Mouse (Mus musculus) hindbrain, embryonic 13.5 days (tissue): ENCODE results near the gene Ppfibp2. TPM values are rescaled to one million over a fixed set of nuclear protein-coding genes. Genes with fewer than 3 reads are reported as not detected.
A peak's percentile ranks its signal among the peaks of the same experiment; 100 is the strongest.

ENCODE experiments used
- ATAC-seq: fragments of 200-750 bp; cut with Nextera tagmentation; 2 replicates; pipeline ENCODE4 v1.8.0; 2017; ENCODE audit warnings: moderate TSS enrichment; ENCODE audit not compliant: low FRiP score
- H3K27ac ChIP-seq: fragments of 300-500 bp; sonication (generic); 2 replicates; pipeline ENCODE4 v1.5.1; 2015; ENCODE audit warnings: inconsistent platforms, mild to moderate bottlenecking, moderate library complexity
- H3K27me3 ChIP-seq: fragments of 300-500 bp; sonication (generic); 2 replicates; pipeline ENCODE4 v1.6.1; 2015; ENCODE audit warnings: mild to moderate bottlenecking, inconsistent platforms
- H3K36me3 ChIP-seq: fragments of 300-500 bp; sonication (generic); 2 replicates; pipeline ENCODE4 v1.6.1; 2015; ENCODE audit warnings: mild to moderate bottlenecking, inconsistent platforms
- H3K4me1 ChIP-seq: fragments of 300-500 bp; sonication (generic); replicated peaks from 2 replicates; pipeline ENCODE4 v1.6.1; 2015; ENCODE audit warnings: inconsistent platforms
- H3K4me2 ChIP-seq: fragments of 300-500 bp; sonication (generic); 2 replicates; pipeline ENCODE4 v1.6.1; 2015; ENCODE audit warnings: inconsistent platforms, mild to moderate bottlenecking, moderate library complexity
- H3K4me3 ChIP-seq: fragments of 300-500 bp; sonication (generic); 2 replicates; pipeline ENCODE4 v1.5.1; 2015; ENCODE audit warnings: mild to moderate bottlenecking, inconsistent platforms
- H3K9ac ChIP-seq: fragments of 300-500 bp; sonication (generic); 2 replicates; pipeline ENCODE4 v1.6.1; 2015; ENCODE audit warnings: mild to moderate bottlenecking, inconsistent platforms
- H3K9me3 ChIP-seq: fragments of 300-500 bp; sonication (generic); 2 replicates; pipeline ENCODE4 v1.6.1; 2016; ENCODE audit warnings: inconsistent platforms
- WGBS: fragments of 180-500 bp; shearing (Covaris S2); methylation state at CpG from one replicate; pipeline ENCODE4 v1.1.7; 2015; 5-methylcytosine and 5-hydroxymethylcytosine counted together
- polyA plus RNA-seq: library from polyadenylated mRNA; unstranded; fragments of >200 nt; fragmentation: Nextera tagmentation; extraction: Ambion mirVana; gene quantifications from 2 replicates; pipeline ENCODE4 v1.2.1, GENCODE M21; 2015

The Ppfibp2 gene
- polyA plus RNA-seq, 1 experiment from 2014 or later, result 2.4 TPM

DNA sequence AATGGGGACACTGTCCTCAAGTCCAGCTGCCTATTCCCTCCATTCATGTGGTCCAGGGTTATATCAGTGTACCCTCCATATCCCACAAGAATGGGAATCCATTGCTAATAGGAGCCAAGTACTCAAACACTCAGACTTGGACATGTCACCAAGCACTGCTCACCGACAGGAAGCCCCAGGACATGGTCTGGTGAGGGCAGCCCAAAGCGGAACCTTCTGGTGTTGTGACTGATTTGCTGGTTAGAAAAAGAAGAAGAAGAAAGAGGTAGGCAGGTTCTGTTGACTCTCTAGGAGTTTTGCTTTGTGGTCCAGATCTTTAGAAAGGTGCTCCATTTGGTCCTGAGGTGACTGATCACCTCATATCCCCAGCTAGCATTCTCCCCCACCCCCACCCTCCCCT, 161.7 kb downstream of the Ppfibp2 start:
- 85% methylated on average over 2 of the region's 2 CpGs for WGBS
- no peaks in the 10 kb centered on the region for H3K9me3 ChIP-seq
- peaks cover 5% of the 10 kb centered on the region; the same call in 1 of the 2 replicates for H3K27me3 ChIP-seq
- H3K4me1 ChIP-seq, result 0 out of 2 replicates have a peak, but pooled peaks cover 5% of the 10 kb centered on the region
- no peak overlapping the region for H3K4me2 ChIP-seq
- no peak for ATAC-seq
- H3K9ac ChIP-seq, result no peak overlapping the region
- no peaks in the 10 kb centered on the region for H3K36me3 ChIP-seq
- no peak overlapping the region for H3K4me3 ChIP-seq
- no peak overlapping the region for H3K27ac ChIP-seq

DNA sequence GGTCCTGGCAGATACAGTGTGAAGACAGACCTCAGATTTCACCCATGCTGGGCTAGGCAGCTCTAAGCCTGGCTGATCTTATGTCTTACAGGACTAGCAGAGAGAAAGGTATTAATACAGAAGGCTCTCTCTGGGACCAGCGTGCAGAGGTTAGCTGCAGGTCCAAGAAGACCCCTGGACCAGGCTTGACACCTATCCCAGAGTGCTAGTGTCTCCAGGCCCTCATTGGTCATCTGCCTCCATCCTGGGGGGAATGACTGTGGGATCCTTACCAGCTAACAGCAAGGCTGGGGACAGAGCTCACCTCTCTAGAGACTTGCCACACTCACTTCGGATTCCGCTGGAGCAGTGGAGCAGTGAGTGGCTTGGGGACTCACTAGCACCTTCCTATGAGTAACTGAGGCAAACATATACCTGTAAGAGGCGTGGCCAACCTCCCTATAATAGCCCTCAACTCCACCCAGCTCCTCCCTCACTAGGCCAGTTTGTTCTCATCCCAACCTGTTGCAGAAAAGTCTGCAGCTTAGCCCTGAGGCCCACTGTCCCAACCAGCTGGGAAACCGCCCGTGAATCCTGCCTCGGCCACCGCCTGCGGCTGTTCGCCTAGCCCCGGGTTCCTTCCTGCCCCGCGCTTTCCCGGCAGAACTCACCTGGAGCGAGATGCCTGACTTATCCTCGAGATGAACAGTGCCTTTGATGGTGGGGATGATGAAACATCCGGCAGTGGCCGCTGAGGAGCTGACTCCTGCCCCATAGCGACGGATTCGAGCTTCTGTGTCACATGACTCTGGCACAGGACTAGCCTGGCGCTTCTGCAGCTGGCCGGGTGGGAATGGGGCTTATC, 162.5 kb downstream of the Ppfibp2 start, which contains the start of gene Cyb5r2:
Gene Cyb5r2, minus strand, starts transcription at position 725 of the 844 bp plus-strand sequence.
- Histone ChIP-seq H3K4me3 (peak within 1 kb of the TSS; percentile 26), H3K36me3 (no peaks in the 10 kb centered on the region), H3K4me1 (0 out of 2 replicates have a peak, but pooled peaks cover 5% of the 10 kb centered on the region), H3K9me3 (no peaks in the 10 kb centered on the region), H3K4me2 (peak within 1 kb of the TSS; percentile 52), H3K9ac (no peak within 1 kb of the TSS), H3K27ac (no peak within 1 kb of the TSS), H3K27me3 (peaks cover 5% of the 10 kb centered on the region; the same call in 1 of the 2 replicates)
- WGBS, result 18% methylated on average over 23 of the region's 23 CpGs
- ATAC-seq, result peak; percentile 76

DNA sequence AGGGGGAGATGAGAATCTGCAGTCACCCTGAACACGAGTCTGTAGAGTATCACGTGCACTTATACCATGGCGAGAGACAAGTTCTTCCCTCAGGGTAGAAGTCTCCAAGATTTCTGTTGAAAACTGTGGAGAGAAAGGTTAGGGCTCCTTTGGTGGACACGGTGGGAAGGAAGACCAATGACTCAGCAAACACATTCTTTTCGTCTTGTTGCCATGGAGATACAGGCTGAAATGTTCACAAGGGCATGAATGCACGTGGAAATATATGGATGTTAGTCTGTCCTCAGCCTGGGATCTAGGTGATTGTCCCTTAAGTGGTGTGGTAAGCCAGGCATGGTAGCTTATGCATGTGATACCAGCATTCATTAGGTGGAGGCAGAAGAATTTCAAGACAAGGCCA, 175.8 kb downstream of the Ppfibp2 start:
- no peak for ATAC-seq
- H3K36me3 ChIP-seq, result no peaks in the 10 kb centered on the region
- no peak overlapping the region for H3K4me2 ChIP-seq
- no peak overlapping the region for H3K4me3 ChIP-seq
- H3K27ac ChIP-seq, result no peak overlapping the region
- WGBS, result 51% methylated on average over 6 of the region's 6 CpGs
- H3K9ac ChIP-seq, result no peak overlapping the region
- H3K27me3 ChIP-seq, result no peaks in the 10 kb centered on the region
- H3K9me3 ChIP-seq, result no peaks in the 10 kb centered on the region
- H3K4me1 ChIP-seq, result no peaks in the 10 kb centered on the region

DNA sequence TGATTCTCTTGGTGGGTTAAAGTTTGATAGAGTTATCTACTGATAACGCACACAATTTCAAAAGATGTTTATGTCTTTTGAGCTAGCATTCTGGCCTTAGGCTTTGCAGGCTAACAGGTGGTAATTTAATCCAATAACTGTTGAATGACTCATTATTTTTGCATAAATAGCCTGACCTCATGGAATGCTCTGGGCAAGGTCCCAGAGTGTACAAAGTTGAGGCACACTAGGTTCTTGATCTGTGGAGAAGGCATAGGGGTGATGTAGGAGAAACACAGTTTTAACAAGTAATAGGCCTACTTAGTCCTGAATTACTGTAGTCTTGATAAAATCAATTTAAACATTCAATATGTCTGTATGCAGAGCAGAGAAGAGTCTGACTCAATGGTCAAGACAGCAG, 183.2 kb downstream of the Ppfibp2 start:
- Histone ChIP-seq H3K27me3 (no peaks in the 10 kb centered on the region), H3K4me2 (no peak overlapping the region), H3K27ac (no peak overlapping the region), H3K36me3 (no peaks in the 10 kb centered on the region), H3K9ac (no peak overlapping the region), H3K9me3 (no peaks in the 10 kb centered on the region), H3K4me1 (no peaks in the 10 kb centered on the region), H3K4me3 (no peak overlapping the region)
- 96% methylated on average over 1 of the region's 1 CpGs for WGBS
- ATAC-seq, result no peak

DNA sequence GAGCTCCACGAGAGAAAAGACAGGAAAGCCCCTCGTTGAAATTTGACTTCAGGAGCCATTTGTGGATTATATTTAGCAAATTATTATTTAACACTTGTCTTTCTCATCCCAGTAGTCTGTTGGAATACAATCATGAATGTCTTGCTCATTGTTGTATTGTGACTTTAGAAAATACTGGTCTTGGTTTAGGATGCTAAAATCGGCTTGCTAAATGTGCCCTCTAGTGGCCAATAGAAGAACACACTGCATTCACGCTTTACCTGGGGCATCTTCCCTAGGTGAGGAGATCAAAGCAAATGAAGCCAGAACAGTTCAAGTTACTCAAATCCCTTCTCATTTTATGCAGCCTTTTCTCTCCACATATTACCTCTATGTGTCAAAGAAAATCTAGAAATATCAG, 184.6 kb downstream of the Ppfibp2 start:
- ATAC-seq, result no peak

DNA sequence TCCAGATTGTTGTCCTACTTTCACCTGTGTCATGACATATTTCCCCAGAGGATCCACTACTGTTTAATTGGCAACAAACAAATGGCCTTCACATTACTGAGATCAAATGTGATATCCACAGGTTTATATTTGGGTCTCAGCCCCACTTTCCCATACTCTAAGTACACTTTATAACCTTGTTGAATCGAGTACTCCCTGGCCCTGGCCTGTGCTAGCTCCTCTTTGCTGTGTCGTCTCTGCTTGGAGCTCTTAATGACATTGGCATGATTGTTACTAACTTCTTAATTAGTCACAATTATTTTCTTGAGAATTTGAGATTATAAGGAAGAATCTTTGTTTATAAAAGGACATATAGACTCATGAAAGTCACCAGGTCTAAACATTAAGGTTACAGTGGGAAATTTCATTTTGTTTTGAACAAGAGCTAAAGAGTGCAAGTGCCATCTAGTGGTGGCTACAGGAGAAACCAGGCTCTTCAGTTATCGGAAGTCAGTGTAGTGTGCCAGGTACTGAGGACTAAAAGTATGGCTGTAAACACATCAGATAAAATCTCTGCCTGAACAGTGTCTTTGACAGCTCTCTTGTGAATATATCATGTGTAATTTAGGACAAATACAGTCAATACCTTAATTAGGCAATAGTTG, 193.1 kb downstream of the Ppfibp2 start:
- Histone ChIP-seq H3K27me3 (no peaks in the 10 kb centered on the region), H3K9me3 (no peaks in the 10 kb centered on the region), H3K36me3 (no peaks in the 10 kb centered on the region), H3K4me1 (no peaks in the 10 kb centered on the region), H3K4me2 (no peak overlapping the region), H3K9ac (no peak overlapping the region), H3K4me3 (no peak overlapping the region), H3K27ac (no peak overlapping the region)
- 66% methylated on average over 3 of the region's 3 CpGs for WGBS
- ATAC-seq, result peak; percentile 61; the same call in 1 of the 2 replicates

More for the DNA sequence above, 184.6 kb downstream of the Ppfibp2 start:
- WGBS, result 43% methylated on average over 4 of the region's 4 CpGs
- Histone ChIP-seq H3K27ac (no peak overlapping the region), H3K9ac (no peak overlapping the region), H3K27me3 (no peaks in the 10 kb centered on the region), H3K4me3 (no peak overlapping the region), H3K9me3 (no peaks in the 10 kb centered on the region), H3K4me1 (no peaks in the 10 kb centered on the region), H3K4me2 (no peak overlapping the region), H3K36me3 (no peaks in the 10 kb centered on the region)

DNA sequence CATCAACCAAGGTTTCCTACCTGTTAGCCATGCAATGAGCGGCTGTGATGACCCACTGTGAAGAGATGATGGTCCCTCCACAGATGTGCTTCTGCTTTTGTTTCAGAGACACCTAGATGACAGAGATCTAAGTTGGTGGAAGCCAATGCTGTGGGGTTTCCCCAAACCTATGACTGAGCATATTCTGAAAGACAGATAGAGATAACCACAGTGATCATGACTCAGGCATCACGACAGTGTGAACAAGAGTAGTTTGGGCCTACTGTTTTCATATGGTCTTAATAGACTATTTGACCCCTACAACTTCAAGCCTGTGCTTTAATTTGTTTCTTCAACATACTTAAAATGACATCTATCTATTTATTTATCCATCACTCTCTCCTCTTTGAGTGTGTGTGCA, 201.5 kb downstream of the Ppfibp2 start:
- Histone ChIP-seq H3K9me3 (no peaks in the 10 kb centered on the region), H3K27me3 (no peaks in the 10 kb centered on the region), H3K4me2 (no peak overlapping the region), H3K36me3 (no peaks in the 10 kb centered on the region), H3K9ac (no peak overlapping the region), H3K27ac (no peak overlapping the region), H3K4me1 (no peaks in the 10 kb centered on the region), H3K4me3 (no peak overlapping the region)
- WGBS, result 88% methylated on average over 2 of the region's 2 CpGs
- no peak for ATAC-seq

Other genes with a start within 250 kb of the Ppfibp2 start
- 6.1 TPM in 2 replicates for gene Syt9, start 224.5 kb upstream of the Ppfibp2 start, polyA plus RNA-seq
- gene Olfml1, start 27.8 kb upstream of the Ppfibp2 start, polyA plus RNA-seq, result 4.1 and 4.3 TPM in 2 replicates
- not detected in 2 replicates for gene 5330417H12Rik, start 30.0 kb downstream of the Ppfibp2 start, polyA plus RNA-seq
- 0.14 TPM in 1 of 2 replicates, not detected in the other for gene Cyb5r2, start 162.8 kb downstream of the Ppfibp2 start, polyA plus RNA-seq
- gene Ovch2, start 206.0 kb downstream of the Ppfibp2 start, polyA plus RNA-seq, result not detected in 2 replicates
- gene Olfr467, start 217.1 kb downstream of the Ppfibp2 start, polyA plus RNA-seq, result not detected in 2 replicates
- not detected in 2 replicates for gene Olfr469, start 230.3 kb downstream of the Ppfibp2 start, polyA plus RNA-seq